Mouse (Mus musculus): Measurements from ENCODE around the gene Ttc32.

Ttc32 gene

DNA sequence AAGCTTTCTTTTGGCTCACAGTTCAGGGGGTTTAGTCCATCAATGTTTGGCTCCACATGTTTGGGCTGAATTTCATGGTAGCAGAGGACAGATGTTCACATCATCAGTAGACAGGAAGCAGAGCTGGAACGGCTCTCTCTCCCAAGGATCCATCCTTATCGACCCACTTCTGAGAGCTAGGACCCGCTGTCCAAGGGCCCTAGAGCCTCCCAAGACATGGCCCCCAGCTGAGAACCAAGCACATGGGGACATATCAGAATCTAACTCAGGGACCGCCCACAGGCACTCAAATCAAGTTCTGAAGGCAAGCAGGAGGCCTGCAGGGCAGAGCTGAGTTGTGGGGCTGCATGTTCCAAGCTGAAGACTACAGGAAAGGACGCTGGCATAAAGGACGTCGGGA lies 14.9 kb downstream of the Ttc32 start:
- DNase-seq (ENCODE audit: low read depth, low spot score): no peak

DNA sequence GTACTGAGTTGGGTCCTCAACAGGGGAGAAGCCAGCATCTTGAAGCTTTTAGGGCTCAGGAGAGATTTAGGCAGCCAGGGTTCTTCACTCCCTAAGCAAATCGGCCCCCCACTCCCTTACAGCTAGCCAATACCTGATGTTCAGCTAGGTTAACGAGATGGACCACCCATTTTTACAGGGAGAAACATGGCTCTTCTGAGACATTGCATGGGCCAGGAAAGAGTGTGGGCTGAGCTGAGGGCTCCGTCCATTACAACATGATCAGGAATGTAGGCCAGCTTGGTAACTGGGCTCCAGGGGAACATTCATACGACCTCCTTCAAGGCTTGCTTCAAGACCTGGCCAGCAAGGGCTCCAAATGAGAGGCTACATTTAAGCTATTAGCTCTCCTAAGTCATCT lies 16.9 kb downstream of the Ttc32 start:
- no peak for DNase-seq (ENCODE audit: low read depth, low spot score)

DNA sequence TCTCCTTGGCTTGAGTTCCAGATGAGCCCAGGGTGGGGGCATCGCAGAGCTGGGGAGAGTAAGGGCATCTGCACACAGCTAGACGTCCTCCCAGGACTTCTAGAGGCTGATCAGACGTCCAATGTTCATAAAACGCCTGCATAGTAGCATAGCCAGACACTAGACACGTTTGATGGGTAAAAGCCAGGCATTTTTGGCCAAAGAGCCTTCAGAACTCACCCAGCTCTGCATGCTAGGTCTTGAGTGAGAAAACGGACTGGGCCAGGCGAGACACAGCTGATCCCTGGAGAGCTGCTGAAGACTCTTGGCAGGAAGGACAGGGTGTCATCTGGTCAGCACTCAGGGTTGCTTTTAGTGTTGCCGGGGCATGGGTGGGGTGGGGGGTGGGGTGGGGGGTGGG lies 18.3 kb downstream of the Ttc32 start:
- no peak for DNase-seq (ENCODE audit: low read depth, low spot score)

DNA sequence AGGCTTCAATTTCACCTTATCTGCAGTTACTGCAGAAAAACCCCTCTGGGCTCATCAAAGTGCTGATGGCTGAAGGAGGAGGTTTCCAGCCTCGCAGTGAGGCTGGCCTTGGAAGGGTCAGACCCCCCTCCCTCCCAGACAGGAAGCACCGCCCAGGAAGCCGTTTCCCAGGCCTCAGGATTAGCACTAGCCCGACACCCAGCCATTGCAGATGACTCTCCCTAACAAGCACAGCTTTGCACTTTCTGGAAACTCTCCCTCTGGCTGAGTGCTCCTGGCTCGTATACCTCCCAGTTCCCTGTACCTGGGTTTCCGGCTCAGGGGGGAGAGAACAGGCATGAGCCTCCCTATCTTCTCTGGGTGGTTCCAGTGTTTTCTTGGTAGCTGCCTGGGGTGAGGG lies 21.0 kb downstream of the Ttc32 start:
- DNase-seq (ENCODE audit: low read depth, low spot score): no peak

DNA sequence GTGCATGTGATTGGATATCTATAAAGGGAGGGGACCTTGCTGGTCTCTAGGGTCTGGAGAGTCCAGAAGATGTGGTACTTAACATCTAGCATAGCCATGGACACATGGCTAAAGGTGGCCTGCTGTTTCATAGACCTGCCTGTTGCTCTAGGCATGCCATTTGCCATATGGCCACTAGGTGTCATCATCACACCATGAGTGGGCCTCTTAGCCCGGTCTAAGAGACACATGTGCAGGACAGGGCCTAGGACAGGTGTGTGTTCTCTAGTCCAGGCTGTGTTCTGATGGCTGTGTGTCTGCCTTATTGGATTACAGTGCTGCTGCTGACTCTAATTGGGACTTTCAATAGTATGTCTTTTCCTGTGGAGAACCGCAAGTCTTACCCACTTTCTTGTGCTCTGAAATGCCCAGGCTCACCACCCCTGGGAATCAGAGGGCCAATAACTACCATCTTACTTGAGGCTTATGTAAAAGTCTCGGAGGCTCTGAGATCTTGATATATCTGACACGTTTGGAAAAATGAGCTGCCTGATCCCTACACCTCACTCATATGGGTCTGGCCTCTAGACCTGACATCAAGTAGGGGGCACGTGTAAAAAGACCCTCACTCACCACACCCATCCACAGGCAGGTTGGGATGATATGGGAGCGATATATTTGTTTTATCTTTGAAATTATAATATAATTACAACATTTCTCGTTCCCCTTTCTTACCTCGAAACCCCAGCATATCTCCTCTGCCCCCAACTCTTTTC lies 22.5 kb downstream of the Ttc32 start:
- peak; percentile 66 for DNase-seq (ENCODE audit: low read depth, low spot score)

DNA sequence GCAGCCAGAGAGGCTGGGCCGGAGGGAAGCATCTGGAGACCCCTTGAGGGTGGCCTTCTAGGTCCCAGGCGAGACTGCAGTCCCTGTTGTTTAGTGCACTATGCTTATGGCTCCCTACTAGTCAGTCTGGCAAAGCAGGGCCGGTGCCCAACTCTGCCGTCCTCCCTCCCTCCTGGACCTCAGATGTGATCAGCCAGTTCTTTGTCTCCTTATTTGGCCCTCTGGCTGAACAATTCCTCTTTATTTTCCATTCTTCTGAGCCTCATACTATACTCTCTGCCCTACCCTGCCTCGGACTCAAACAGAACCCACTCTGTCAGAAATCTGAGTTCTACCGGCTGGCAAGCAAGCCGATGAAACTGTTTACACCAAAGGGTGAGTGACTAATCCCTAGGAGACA lies 23.5 kb downstream of the Ttc32 start:
- DNase-seq (ENCODE audit: low read depth, low spot score): no peak

DNA sequence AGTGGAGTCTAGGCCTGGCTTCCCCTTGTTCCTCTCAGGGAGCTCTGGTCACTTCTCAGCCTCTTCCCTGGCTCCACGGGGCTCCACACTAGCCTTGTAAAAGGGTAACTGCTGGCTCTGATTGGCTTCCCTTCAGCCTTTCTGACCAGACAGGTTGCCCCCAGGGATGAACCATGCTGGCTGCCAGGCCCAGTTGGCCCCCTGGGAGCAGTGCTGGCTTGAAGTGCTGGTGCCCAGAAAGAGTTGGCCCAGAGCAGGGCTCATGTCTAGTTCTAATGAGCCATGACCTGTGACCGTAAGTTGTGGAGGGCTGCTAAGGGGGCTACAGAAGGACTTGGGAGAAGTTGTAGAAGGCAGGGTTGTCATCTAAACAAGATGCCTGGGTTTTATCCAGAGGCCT lies 24.2 kb downstream of the Ttc32 start:
- DNase-seq (ENCODE audit: low read depth, low spot score): no peak

DNA sequence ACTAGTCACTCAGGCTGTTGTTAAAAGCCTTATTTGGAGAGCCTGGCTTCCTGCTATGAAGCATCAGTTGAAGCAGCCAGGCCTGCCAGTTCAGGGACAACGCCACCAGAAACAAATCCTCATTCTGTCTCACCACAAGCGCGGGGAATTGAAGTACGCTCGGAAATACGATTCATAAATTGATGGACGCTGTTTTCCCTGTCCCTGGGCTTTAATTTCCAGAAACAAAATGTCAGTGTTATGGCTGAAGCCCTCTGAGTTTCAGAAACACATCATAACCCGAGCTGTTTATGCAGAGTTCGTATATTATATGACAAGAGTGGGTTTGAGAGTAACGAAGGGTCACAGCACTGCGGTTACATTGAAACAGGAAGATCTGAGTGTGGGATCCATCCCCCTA lies 25.5 kb downstream of the Ttc32 start:
- DNase-seq (ENCODE audit: low read depth, low spot score): no peak

DNA sequence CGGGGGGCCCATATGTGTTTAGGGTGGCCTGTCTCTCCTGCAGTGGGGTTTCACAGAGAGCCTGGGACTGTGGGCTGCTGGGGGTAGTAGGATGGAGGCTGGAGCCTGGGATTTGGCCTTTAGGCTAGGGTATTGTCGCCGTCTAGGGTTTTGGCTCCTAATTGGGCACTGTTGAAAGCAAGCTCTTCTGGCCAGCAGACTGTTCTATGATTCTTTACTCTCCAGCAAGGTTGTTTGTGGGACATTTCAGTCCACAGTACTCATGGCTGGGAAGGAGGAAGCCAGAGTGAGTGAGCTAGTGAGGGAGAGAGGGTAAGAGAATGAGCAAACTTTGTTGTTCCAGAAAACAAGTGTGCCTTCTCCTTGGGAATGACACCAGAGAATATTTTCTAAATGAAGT lies 29.7 kb downstream of the Ttc32 start:
- peak; percentile 53 for DNase-seq (ENCODE audit: low read depth, low spot score)

DNA sequence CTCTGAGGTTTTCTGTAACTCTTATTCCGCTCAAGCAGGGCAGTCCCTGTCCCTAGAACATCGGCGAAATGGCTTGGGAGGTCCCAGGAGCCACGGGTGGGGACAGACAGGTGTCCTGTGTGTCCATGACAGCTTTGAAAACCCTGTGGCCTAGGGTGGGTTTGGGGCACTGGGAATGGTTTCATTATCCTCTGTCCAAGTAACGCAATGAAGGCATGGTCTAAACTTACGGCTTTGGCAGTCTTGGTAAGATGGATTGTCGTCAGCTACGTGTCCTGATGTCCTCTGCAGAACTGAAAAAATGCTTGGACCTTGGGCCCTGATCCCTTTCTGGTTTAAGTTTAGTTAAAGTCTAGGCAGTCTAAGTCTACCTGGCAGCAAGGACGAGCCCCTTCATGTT lies 30.2 kb downstream of the Ttc32 start:
- no peak for DNase-seq (ENCODE audit: low read depth, low spot score)

DNA sequence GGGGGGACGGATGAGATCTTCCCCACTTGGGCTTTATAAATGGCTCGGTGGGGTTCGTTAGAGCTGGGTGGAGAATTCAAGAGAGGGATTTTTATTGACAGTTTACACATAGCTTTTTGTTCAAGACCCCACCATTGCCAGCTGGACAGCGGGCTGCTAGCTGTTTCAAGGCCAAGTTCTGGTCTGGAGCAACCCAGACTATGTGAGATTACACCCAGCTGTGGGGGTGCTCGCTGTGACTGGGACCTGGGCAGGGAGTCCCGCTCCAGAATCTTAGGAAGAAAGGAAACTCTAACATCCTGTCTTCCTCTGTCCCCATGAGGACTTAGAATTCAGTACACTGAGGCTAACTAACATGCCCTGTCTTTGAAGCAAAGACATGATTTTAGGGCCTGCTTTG lies 33.8 kb downstream of the Ttc32 start:
- DNase-seq (ENCODE audit: low read depth, low spot score): no peak

DNA sequence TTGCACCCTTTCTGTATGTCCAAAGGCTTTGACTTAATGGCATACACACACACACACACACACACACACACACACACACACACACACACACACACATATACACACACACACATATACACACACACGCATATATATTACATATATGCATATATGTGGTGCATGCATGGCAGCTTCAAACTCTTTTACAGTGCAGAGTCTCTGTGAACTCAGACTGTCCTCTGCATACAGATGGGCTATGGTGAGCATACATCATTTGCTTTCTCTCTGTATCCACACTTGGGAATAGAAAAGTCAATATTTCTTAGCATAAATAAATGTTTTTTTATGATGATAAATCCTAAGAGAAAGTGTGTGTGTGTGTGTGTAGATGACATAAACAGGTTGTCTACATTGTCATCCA lies 41.3 kb downstream of the Ttc32 start:
- DNase-seq (ENCODE audit: low read depth, low spot score): no peak

DNA sequence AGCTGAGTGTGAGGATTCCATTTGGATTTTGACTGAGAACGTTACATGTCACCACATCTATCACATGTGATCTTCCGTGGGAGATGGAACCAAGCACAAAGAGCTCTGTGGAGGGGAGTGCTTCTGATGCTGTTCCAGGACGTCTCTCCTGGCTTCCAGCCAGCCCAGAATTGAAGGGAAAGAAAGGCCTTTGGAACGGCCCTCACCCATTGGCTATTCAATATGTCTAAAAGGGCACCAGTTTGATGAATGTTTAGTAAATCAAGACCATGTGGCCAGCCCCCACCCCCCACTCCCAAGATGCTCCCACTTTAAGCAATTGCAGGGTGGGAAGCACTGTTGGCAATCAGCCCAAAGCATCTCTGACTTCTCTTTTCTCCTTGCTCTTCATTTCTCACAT lies 41.7 kb downstream of the Ttc32 start:
- DNase-seq (ENCODE audit: low read depth, low spot score): no peak

DNA sequence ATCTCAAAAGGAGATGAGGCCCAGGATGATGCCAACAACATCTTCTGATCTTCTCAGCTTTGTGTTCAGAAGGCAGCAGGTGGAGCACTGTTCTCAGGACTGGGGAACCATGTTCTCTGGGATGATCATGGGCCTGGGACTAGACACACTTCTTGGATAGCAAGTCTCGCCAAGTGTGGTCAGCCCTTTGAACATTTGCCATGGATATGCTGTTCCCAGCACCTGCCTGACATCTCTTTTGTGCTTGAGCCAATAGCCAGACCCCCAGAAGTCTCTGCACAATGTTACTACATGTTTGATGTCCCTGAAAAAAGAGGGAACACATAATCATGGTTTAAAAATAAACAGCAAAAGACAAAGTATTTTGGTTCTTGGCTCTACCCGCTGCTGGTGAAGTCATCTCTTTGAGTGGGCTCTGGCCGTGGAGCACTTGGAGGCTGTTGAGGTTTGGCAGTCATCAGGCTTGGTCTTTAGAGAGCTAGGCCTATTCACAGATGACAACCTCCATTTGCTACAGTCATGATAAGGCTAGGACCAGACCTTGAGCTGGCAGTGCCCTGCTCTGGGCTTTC lies 47.8 kb downstream of the Ttc32 start:
- peak; percentile 19 for DNase-seq (ENCODE audit: low read depth, low spot score)

DNA sequence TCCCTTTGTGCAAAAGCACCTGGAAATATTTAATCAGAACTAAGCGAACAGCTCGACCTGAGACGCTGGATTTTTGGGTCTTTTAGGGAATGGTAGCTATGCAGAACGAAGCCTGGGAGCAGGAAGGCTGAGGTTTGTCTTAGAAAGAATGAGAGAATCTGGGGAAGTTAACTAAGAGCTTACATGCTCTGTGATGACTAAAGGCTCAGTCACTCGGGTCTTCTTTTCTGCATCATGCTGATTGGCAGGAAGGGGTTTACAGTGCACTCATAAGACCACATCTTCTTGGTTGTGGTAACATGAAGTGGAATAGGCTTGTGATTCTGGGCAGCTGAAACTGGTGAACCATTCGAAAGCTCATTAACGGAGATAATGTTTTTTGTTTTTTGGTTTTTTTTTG lies 60.4 kb downstream of the Ttc32 start:
- DNase-seq (ENCODE audit: low read depth, low spot score): no peak

All from skeletal muscle tissue, adult 2 months (tissue).